Mouse (Mus musculus) liver, embryonic 15.5 days (tissue): ENCODE results near the gene Zc3h7b. TPM values are rescaled to one million over a fixed set of nuclear protein-coding genes. Genes with fewer than 3 reads are reported as not detected.
"Not testable (repeated sequence)": the region's sequence is repeated elsewhere in the genome, so short reads cannot be mapped to it uniquely, and the experiment has no call there.

Experiments
- ATAC-seq: fragments of 200-750 bp; cut with Nextera tagmentation; 2 replicates; pipeline ENCODE4 v1.8.0; 2017; ENCODE audit warnings: moderate number of reproducible peaks, mild to moderate bottlenecking, moderate library complexity; ENCODE audit not compliant: insufficient read depth
- H3K27ac ChIP-seq: fragments of 300-500 bp; sonication (generic); replicated peaks from 2 replicates; pipeline ENCODE4 v1.5.1; 2015; ENCODE audit warnings: mild to moderate bottlenecking, inconsistent platforms
- H3K27me3 ChIP-seq: fragments of 300-500 bp; sonication (generic); 2 replicates; pipeline ENCODE4 v1.6.1; 2015; ENCODE audit warnings: mild to moderate bottlenecking, inconsistent platforms
- H3K36me3 ChIP-seq: fragments of 300-500 bp; sonication (generic); replicated peaks from 2 replicates; pipeline ENCODE4 v1.6.1; 2015; ENCODE audit warnings: moderate library complexity, mild to moderate bottlenecking, inconsistent platforms
- H3K4me1 ChIP-seq: fragments of 300-500 bp; sonication (generic); replicated peaks from 2 replicates; pipeline ENCODE4 v1.6.1; 2015; ENCODE audit warnings: inconsistent platforms
- H3K4me2 ChIP-seq: fragments of 300-500 bp; sonication (generic); 2 replicates; pipeline ENCODE4 v1.6.1; 2015; ENCODE audit warnings: moderate library complexity, mild to moderate bottlenecking, inconsistent platforms
- H3K4me3 ChIP-seq: fragments of 300-500 bp; sonication (generic); replicated peaks from 2 replicates; pipeline ENCODE4 v1.5.1; 2015; ENCODE audit warnings: mild to moderate bottlenecking, inconsistent platforms
- H3K9ac ChIP-seq: fragments of 300-500 bp; sonication (generic); 2 replicates; pipeline ENCODE4 v1.6.1; 2015; ENCODE audit warnings: moderate library complexity, mild to moderate bottlenecking, inconsistent platforms
- H3K9me3 ChIP-seq: fragments of 300-500 bp; sonication (generic); replicated peaks from 2 replicates; pipeline ENCODE4 v1.6.1; 2016; ENCODE audit warnings: inconsistent platforms
- WGBS: fragments of 180-500 bp; shearing (Covaris S2); methylation state at CpG from one replicate; pipeline ENCODE4 v1.1.7; 2015; ENCODE audit warnings: mixed read lengths; ENCODE audit not compliant: insufficient replicate concordance; 5-methylcytosine and 5-hydroxymethylcytosine counted together
- polyA plus RNA-seq: library from polyadenylated mRNA; unstranded; fragments of >200 nt; fragmentation: Nextera tagmentation; extraction: Ambion mirVana; gene quantifications from 2 replicates; pipeline ENCODE4 v1.2.1, GENCODE M21; 2015

Zc3h7b gene
- polyA plus RNA-seq, result 5.0 and 5.1 TPM in 2 replicates

- peak; percentile 82 for ATAC-seq
Observed at GRCm38 (mm10) chr15:81744992-81745600, at the start of gene Zc3h7b, which contains the start of gene Rangap1. Gene Zc3h7b (plus strand): TSS chr15:81745057. Gene Rangap1 (minus strand): TSS chr15:81745530.

DNA sequence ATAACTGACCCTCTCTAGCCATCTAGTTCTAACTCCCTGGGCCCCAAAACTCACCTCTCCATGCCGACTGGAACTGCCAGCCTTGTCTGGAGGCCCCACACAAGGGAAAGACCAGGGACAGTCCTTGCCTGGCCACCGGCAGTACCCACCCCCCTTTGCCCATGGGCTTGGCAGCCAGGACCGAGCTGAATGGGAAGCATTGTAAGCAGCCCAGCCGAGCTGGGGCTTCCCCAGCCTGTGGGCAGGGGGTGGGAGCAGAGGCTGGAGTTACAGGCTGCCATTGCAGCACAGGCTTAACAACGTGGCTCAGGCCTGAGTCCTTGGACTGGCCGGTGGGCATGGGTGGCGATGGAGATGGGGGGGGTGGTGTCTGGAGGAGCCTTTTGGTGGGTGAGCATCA lies 47.7 kb upstream of the Zc3h7b start, which contains the start of gene Chadl:
Chadl (minus strand) TSS at position 113 of the 400 bp plus-strand sequence.
- Histone ChIP-seq H3K4me3 (no peak within 1 kb of the TSS), H3K4me2 (no peak within 1 kb of the TSS), H3K9me3 (no peaks in the 10 kb centered on the region), H3K27ac (no peak within 1 kb of the TSS), H3K27me3 (peaks cover 54% of the 10 kb centered on the region), H3K4me1 (peaks cover 28% of the 10 kb centered on the region), H3K9ac (no peak within 1 kb of the TSS), H3K36me3 (peaks cover 3% of the 10 kb centered on the region; the same call in 1 of the 2 replicates)
- no peak for ATAC-seq
- WGBS, result 57% methylated on average over 7 of the region's 7 CpGs

More at GRCm38 (mm10) chr15:81744992-81745600, at the start of gene Zc3h7b, which contains the start of gene Rangap1:
- Histone ChIP-seq H3K9ac (peak within 1 kb of the TSS; percentile 67), H3K9me3 (no peaks in the 10 kb centered on the region), H3K27me3 (peaks cover 15% of the 10 kb centered on the region; the same call in 1 of the 2 replicates), H3K27ac (peak within 1 kb of the TSS; percentile 76), H3K4me1 (peaks cover 33% of the 10 kb centered on the region), H3K4me2 (peak within 1 kb of the TSS; percentile 85), H3K36me3 (no peaks in the 10 kb centered on the region), H3K4me3 (peak within 1 kb of the TSS; percentile 73)
- WGBS, result under 1% methylated on average over 65 of the region's 65 CpGs

DNA sequence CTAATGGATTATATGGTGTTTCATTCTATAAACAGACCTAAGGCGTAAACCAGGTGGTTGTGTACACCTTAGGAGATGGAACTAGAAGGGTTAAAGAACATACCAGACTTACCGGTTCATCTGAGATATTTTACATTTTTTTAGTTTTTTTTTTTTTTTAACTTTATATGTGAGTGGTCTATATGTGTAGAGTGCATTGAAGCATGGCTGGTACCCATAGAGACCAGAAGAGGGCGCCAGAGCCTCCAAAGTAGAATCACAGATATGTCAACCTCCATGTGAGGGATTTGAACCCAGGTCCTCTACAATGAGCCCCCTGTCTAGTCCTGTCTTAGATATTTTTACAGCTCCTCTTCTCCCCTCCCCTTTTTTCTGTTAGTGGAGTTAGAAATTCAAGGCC lies 47.0 kb upstream of the Zc3h7b start:
- no peak for ATAC-seq
- Histone ChIP-seq H3K27ac (no peak overlapping the region), H3K4me1 (peaks cover 28% of the 10 kb centered on the region), H3K9me3 (no peaks in the 10 kb centered on the region), H3K9ac (no peak overlapping the region), H3K27me3 (peaks cover 47% of the 10 kb centered on the region), H3K4me3 (no peak overlapping the region), H3K36me3 (peaks cover 10% of the 10 kb centered on the region), H3K4me2 (no peak overlapping the region)
- 42% methylated on average over 3 of the region's 3 CpGs for WGBS

DNA sequence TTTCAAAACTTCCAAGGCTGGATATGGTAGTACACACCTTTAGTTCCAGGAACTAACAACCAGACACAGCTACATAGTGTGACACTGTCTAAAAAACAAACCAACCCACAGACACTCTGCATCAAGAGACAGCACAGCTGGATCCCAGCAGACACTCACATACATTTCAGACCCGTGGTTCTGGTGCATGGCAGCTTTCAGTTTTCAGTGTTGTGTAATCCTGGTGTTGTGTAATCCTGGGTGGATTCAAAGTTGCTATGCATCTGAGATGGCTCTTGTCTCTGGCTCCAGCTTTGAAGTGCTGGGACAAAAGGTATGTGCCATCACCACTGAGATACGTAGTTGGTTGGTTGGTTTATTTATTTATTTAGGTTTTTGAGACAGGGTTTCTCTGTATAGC lies 46.3 kb upstream of the Zc3h7b start:
- ATAC-seq, result no peak
- Histone ChIP-seq H3K9ac (no peak overlapping the region), H3K27ac (no peak overlapping the region), H3K4me1 (peaks cover 24% of the 10 kb centered on the region), H3K36me3 (peaks cover 17% of the 10 kb centered on the region), H3K4me2 (no peak overlapping the region), H3K9me3 (no peaks in the 10 kb centered on the region), H3K4me3 (no peak overlapping the region), H3K27me3 (peaks cover 40% of the 10 kb centered on the region)
- WGBS, result 34% methylated on average over 2 of the region's 2 CpGs

GRCm38 (mm10) chr15:81700161-81700560 lies 44.7 kb upstream of the Zc3h7b start:
- Histone ChIP-seq H3K27me3 (peaks cover 24% of the 10 kb centered on the region), H3K36me3 (peaks cover 33% of the 10 kb centered on the region), H3K9me3 (no peaks in the 10 kb centered on the region), H3K27ac (0 out of 2 replicates have a peak overlapping the region, but pooled peaks have one; percentile 20), H3K9ac (no peak overlapping the region), H3K4me2 (no peak overlapping the region), H3K4me1 (peaks cover 11% of the 10 kb centered on the region), H3K4me3 (no peak overlapping the region)
- no peak for ATAC-seq
- 40% methylated on average over 2 of the region's 2 CpGs for WGBS

- Histone ChIP-seq H3K4me1 (peaks cover 11% of the 10 kb centered on the region), H3K27me3 (peaks cover 20% of the 10 kb centered on the region), H3K4me2 (no peak overlapping the region), H3K36me3 (peaks cover 38% of the 10 kb centered on the region), H3K4me3 (no peak overlapping the region), H3K9ac (no peak overlapping the region), H3K9me3 (no peaks in the 10 kb centered on the region), H3K27ac (0 out of 2 replicates have a peak overlapping the region, but pooled peaks have one; percentile 20)
- ATAC-seq, result no peak
- 59% methylated on average over 8 of the region's 8 CpGs for WGBS
Observed at GRCm38 (mm10) chr15:81700601-81701000, 44.3 kb upstream of the Zc3h7b start.

DNA sequence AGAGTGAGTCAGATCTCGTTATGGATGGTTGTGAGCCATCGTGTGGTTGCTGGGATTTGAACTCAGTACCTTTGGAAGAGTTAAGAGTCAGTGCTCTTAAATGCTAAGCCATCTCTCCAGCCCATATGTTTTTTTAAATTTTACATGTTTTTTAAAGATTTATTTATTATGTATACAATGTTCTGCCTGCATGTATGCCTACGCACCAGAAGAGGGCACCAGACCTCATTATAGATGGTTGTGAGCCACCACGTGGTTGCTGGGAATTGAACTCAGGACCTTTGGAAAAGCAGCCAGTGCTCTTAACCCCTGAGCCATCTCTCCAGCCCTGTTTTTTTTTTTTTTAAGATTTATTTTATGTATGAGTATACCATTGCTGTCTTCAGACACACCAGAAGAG lies 43.5 kb upstream of the Zc3h7b start:
- not testable (repeated sequence) for H3K4me3 ChIP-seq, H3K9me3 ChIP-seq, H3K4me2 ChIP-seq, ATAC-seq, H3K27ac ChIP-seq, H3K9ac ChIP-seq
- Histone ChIP-seq H3K27me3 (peaks cover 12% of the 10 kb centered on the region), H3K36me3 (peaks cover 45% of the 10 kb centered on the region), H3K4me1 (peaks cover 11% of the 10 kb centered on the region)
- 77% methylated on average over 4 of the region's 4 CpGs for WGBS

DNA sequence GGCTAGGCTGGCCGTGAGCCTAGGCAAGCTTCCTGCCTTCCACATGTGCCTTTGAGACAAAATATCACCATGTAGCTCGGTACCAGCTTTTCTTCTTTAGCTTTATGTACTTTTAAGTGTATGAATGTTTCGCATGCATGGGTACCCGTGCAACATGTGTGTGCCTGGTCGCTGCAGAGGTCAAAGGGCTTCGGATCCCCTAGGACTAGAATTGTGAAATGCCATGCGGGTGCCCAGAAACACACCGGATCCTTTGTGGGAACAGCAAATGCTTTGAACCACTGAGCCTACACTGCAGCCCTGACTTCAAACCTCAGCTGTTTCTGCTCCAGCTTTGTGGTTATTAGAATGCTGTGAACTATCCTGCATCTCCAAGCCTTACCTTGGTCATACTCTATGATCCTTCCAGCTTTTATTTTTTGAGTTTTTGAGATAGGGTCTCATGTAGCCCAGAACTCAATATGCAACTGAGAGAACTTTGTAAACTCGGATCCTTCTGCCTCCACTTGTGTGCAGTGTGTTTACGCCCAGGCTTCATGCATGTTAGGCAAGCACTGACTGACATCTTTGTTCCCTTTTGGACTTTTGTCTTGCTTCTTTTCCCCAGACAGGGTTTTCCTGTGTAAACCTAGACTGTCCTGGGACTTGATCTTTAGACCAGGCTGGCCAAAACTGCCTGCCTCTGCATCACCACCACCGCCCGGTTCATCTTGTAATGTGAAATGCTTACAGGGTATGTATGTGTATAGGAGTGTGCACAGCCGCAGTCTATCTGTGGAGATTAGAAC lies 42.4 kb upstream of the Zc3h7b start:
- WGBS, result 85% methylated on average over 13 of the region's 13 CpGs

DNA sequence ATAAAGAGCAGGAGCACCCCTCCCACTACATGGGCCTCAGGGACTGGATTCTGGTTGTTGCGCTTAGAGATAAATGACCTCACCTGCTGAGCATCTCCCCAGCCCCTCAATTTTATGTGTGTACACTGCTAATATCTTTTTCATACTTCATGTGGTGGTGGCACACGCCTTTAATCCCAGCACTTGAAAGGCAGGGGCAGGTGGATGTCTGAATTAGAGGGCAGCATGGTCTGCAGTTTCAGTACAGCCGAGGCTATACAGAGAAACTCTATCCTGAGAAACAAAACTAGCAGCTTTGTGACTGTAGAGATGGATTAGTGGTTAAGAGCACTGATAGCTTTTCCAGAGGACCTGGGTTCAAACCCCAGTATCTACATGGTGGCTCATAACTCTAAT lies 41.8 kb upstream of the Zc3h7b start:
- H3K36me3 ChIP-seq, result peaks cover 62% of the 10 kb centered on the region
- WGBS, result 81% methylated on average over 3 of the region's 3 CpGs
- H3K4me3 ChIP-seq, result no peak overlapping the region
- H3K9ac ChIP-seq, result no peak overlapping the region
- H3K27ac ChIP-seq, result no peak overlapping the region
- no peak overlapping the region for H3K4me2 ChIP-seq
- no peaks in the 10 kb centered on the region for H3K27me3 ChIP-seq
- no peaks in the 10 kb centered on the region for H3K9me3 ChIP-seq
- no peak for ATAC-seq
- H3K4me1 ChIP-seq, result peaks cover 11% of the 10 kb centered on the region

More for the DNA sequence above, 42.4 kb upstream of the Zc3h7b start:
- peaks cover under 1% of the 10 kb centered on the region; the same call in 1 of the 2 replicates for H3K27me3 ChIP-seq
- H3K27ac ChIP-seq, result no peak overlapping the region
- peaks cover 11% of the 10 kb centered on the region for H3K4me1 ChIP-seq
- H3K36me3 ChIP-seq, result peaks cover 57% of the 10 kb centered on the region
- H3K4me2 ChIP-seq, result no peak overlapping the region
- H3K9me3 ChIP-seq, result no peaks in the 10 kb centered on the region
- no peak for ATAC-seq
- no peak overlapping the region for H3K9ac ChIP-seq
- no peak overlapping the region for H3K4me3 ChIP-seq

- Histone ChIP-seq H3K9me3 (no peaks in the 10 kb centered on the region), H3K27me3 (no peaks in the 10 kb centered on the region), H3K4me1 (peaks cover 6% of the 10 kb centered on the region; the same call in 1 of the 2 replicates), H3K36me3 (peaks cover 99% of the 10 kb centered on the region), H3K27ac (no peak overlapping the region), H3K9ac (no peak overlapping the region), H3K4me3 (no peak overlapping the region), H3K4me2 (no peak overlapping the region)
- 77% methylated on average over 11 of the region's 11 CpGs for WGBS
- ATAC-seq, result no peak
Observed at GRCm38 (mm10) chr15:81708991-81709390, 35.9 kb upstream of the Zc3h7b start.

GRCm38 (mm10) chr15:81709686-81710085 lies 35.2 kb upstream of the Zc3h7b start:
- Histone ChIP-seq H3K4me1 (peaks cover 6% of the 10 kb centered on the region; the same call in 1 of the 2 replicates), H3K36me3 (peaks cover 94% of the 10 kb centered on the region), H3K27me3 (no peaks in the 10 kb centered on the region), H3K4me3 (no peak overlapping the region), H3K4me2 (no peak overlapping the region), H3K9ac (no peak overlapping the region), H3K27ac (no peak overlapping the region), H3K9me3 (no peaks in the 10 kb centered on the region)
- WGBS, result 85% methylated on average over 1 of the region's 1 CpGs
- ATAC-seq, result no peak
